8 mouse cellular contexts compared by ENCODE assay signal in the genomic region with DNA sequence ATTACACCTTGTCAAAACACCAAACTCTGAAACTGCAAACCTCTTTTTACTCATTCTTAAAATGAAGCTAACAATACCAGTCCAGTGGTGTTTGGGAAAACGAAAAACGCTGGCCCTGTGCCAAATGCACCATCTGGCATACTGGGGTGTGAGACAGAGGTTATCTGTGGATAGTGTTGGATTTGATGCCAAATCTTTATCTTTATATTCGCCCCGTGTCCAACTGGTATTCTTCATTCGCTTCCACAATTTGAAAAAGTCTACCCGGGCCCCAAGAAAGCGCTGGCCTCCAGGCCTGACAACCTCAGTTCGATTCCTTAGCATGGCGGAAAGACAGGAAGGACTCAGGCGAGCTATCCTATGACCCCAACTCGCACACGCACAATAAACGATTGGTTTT. TPM values are rescaled to one million over a fixed set of nuclear protein-coding genes. Genes with fewer than 3 reads are reported as not detected.
DNase-seq lines count a peak whose midpoint lies in the region; ATAC-seq and TF ChIP-seq lines count a peak whose summit lies in the region.

No protein-coding gene starts in this region.

- no peaks in the 10 kb centered on the region for H3K36me3 ChIP-seq in midbrain, postnatal 0 days (ENCODE audit: insufficient read depth, low read length)
- H3K36me3 ChIP-seq in stomach, embryonic 14.5 days (ENCODE audit: control insufficient read depth, insufficient read depth, low read length): no peaks in the 10 kb centered on the region

- H3K4me3 ChIP-seq in midbrain, postnatal 0 days (ENCODE audit: low read depth, low read length): peak overlapping the region; percentile 98
- peak overlapping the region; percentile 99 for H3K4me3 ChIP-seq in stomach, embryonic 14.5 days (ENCODE audit: low read depth, low read length)

- no peak for TF ChIP-seq CTCF in midbrain, postnatal 0 days (IDR thresholded peaks at IDR 0.05)

- H3K9ac ChIP-seq in midbrain, postnatal 0 days (replicated peaks; ENCODE audit: low read length, poor library complexity, severe bottlenecking): peak overlapping the region; percentile 99
- peak overlapping the region; percentile 99 for H3K9ac ChIP-seq in stomach, embryonic 14.5 days (replicated peaks; ENCODE audit: low read depth, low read length)

- DNase-seq in urinary bladder, postnatal 14 days (ENCODE audit: low spot score): peak; percentile 64
- no peak for DNase-seq in urinary bladder, postnatal 10 days (ENCODE audit: low spot score)
- DNase-seq in embryo, embryonic 9.5 days (ENCODE audit: extremely low spot score): peak; percentile 41
- peak; percentile 25 to 44 for DNase-seq in heart, adult 9 months (ENCODE audit: low spot score in 2 of 2)
- peak; percentile 17 to 33 for DNase-seq in kidney, adult 8-10 months
- DNase-seq in liver: peak; percentile 60
- peak; percentile 65 for DNase-seq in midbrain, postnatal 0 days (ENCODE audit: low spot score)

- H3K4me2 ChIP-seq in midbrain, postnatal 0 days (ENCODE audit: low read depth, low read length, poor library complexity, severe bottlenecking): peak overlapping the region; percentile 63
- H3K4me2 ChIP-seq in stomach, embryonic 14.5 days (replicated peaks; ENCODE audit: low read depth, low read length): peak overlapping the region; percentile 50

- under 1% methylated on average over 13 of the region's 13 CpGs for WGBS in midbrain, postnatal 0 days
- under 1% methylated on average over 13 of the region's 13 CpGs for WGBS in stomach, embryonic 14.5 days

- peak overlapping the region; percentile 95 for H3K27ac ChIP-seq in midbrain, postnatal 0 days (ENCODE audit: low read depth, low read length)
- 0 out of 2 replicates have a peak overlapping the region, but pooled peaks have one; percentile 28 for H3K27ac ChIP-seq in stomach, embryonic 14.5 days (ENCODE audit: low read length)

- no peaks in the 10 kb centered on the region for H3K9me3 ChIP-seq in midbrain, postnatal 0 days (ENCODE audit: low read length)
- H3K9me3 ChIP-seq in stomach, embryonic 14.5 days (ENCODE audit: control insufficient read depth, low read depth, low read length): no peaks in the 10 kb centered on the region

- ATAC-seq in midbrain, postnatal 0 days (ENCODE audit: low FRiP score): no peak
- no peak for ATAC-seq in stomach, embryonic 14.5 days (ENCODE audit: insufficient number of reproducible peaks, insufficient read depth, low FRiP score, low read depth)

- H3K27me3 ChIP-seq in midbrain, postnatal 0 days (ENCODE audit: insufficient read depth, low read length): no peaks in the 10 kb centered on the region
- H3K27me3 ChIP-seq in stomach, embryonic 14.5 days (ENCODE audit: control insufficient read depth, insufficient read depth, low read length): no peaks in the 10 kb centered on the region

- peaks cover 4% of the 10 kb centered on the region; the same call in 1 of the 2 replicates for H3K4me1 ChIP-seq in midbrain, postnatal 0 days (ENCODE audit: insufficient read depth, low read length)
- peaks cover 11% of the 10 kb centered on the region; the same call in 1 of the 2 replicates for H3K4me1 ChIP-seq in stomach, embryonic 14.5 days (ENCODE audit: control insufficient read depth, insufficient read depth, low read length)

RNA-seq across cellular contexts. Expression of a gene that starts 1.0 kb away (rescaled TPM):
- total RNA-seq in midbrain, postnatal 0 days (2014; rRNA removed): 147 and 183 TPM in 2 replicates
- polyA plus RNA-seq in midbrain, postnatal 0 days (2015; fragmentation: Nextera tagmentation; extraction: Ambion mirVana): 40.7 and 47.7 TPM in 2 replicates
- polyA plus RNA-seq in stomach, embryonic 14.5 days (2014; fragmentation: Nextera tagmentation; extraction: Ambion mirVana): 52.7 and 55.6 TPM in 2 replicates

RNA-seq across cellular contexts. Expression of a gene that starts 8.8 kb away (rescaled TPM):
- total RNA-seq in midbrain, postnatal 0 days (2014; rRNA removed): not detected in 2 replicates
- not detected in 2 replicates for polyA plus RNA-seq in midbrain, postnatal 0 days (2015; fragmentation: Nextera tagmentation; extraction: Ambion mirVana)
- polyA plus RNA-seq in stomach, embryonic 14.5 days (2014; fragmentation: Nextera tagmentation; extraction: Ambion mirVana): not detected in 2 replicates

RNA-seq across cellular contexts. Expression of a gene that starts 20.9 kb away (rescaled TPM):
- total RNA-seq in midbrain, postnatal 0 days (2014; rRNA removed): 0.93 TPM in 1 of 2 replicates, not detected in the other
- polyA plus RNA-seq in midbrain, postnatal 0 days (2015; fragmentation: Nextera tagmentation; extraction: Ambion mirVana): 0.09 TPM in 1 of 2 replicates, not detected in the other
- polyA plus RNA-seq in stomach, embryonic 14.5 days (2014; fragmentation: Nextera tagmentation; extraction: Ambion mirVana): 0.10 TPM in 1 of 2 replicates, not detected in the other
